Mouse (Mus musculus): ENCODE data around the gene Sart1. TPM values are rescaled to one million over a fixed set of nuclear protein-coding genes. Genes with fewer than 3 reads are reported as not detected.
A peak's percentile ranks its signal among the peaks of the same experiment; 100 is the strongest.

The Sart1 gene
- total and polyA plus RNA-seq, 3 experiments = 46.7 to 104 (median 78.3) TPM

- H3K27me3 ChIP-seq (replicated peaks) = no peaks in the 10 kb centered on the region
- dilution Hi-C loops (cut with MboI; ENCODE audit: extremely low pct_ligation_motif_present, extremely low pct_unique_long_range_greater_than_20kb, low sequenced_read_pairs) (no loop called here), in situ Hi-C loops (cut with MboI; ENCODE audit: low pct_ligation_motif_present, low pct_unique_long_range_greater_than_20kb, low sequenced_read_pairs) (no loop called here)
- H3K79me2 ChIP-seq (replicated peaks; ENCODE audit: control insufficient read depth, extremely low read depth, insufficient read depth, poor library complexity, severe bottlenecking) = no peaks in the 10 kb centered on the region; the same call in 1 of the 2 replicates
- H3K4me1 ChIP-seq (ENCODE audit: control insufficient read depth in 1 of 2, insufficient read depth in 2 of 2) = peaks cover 16 to 32% of the 10 kb centered on the region in 2 experiments
- H3K4me2 ChIP-seq (ENCODE audit: insufficient read depth, low read depth, poor library complexity, severe bottlenecking) = peak overlapping the region; percentile 52
- peak overlapping the region; percentile 62 to 76 (median 67) for H3K4me3 ChIP-seq (replicated peaks in 1 of 3; ENCODE audit: low read depth in 2 of 3, low read length in 2 of 3, poor library complexity in 1 of 3)
- no peak for DNase-seq (ENCODE audit: extremely low read depth)
- no peaks in the 10 kb centered on the region for H3K9me3 ChIP-seq (replicated peaks; ENCODE audit: low read length)
- TF ChIP-seq SIN3A (IDR thresholded peaks at IDR 0.05; ENCODE audit: low read length) = no peak
- no peak for TF ChIP-seq ETS1 (conservative IDR thresholded peaks at IDR 0.05; ENCODE audit: low read depth, low read length)
- TF ChIP-seq ZMIZ1 (IDR thresholded peaks at IDR 0.05; ENCODE audit: low read depth, low read length) = no peak
- TF ChIP-seq SMC3 (IDR thresholded peaks at IDR 0.05; ENCODE audit: low read depth, low read length) = no peak
- no peak for TF ChIP-seq E2F4 (IDR thresholded peaks at IDR 0.05; ENCODE audit: insufficient replicate concordance, low read depth, low read length)
- no peak for TF ChIP-seq RAD21 (IDR thresholded peaks at IDR 0.05; ENCODE audit: low read depth, low read length)
- no peak for TF ChIP-seq USF1 (IDR thresholded peaks at IDR 0.05; ENCODE audit: low read depth, low read length)
- TF ChIP-seq HCFC1 (IDR thresholded peaks at IDR 0.05; ENCODE audit: low read depth, low read length) = no peak
- TF ChIP-seq CHD2 (IDR thresholded peaks at IDR 0.05; ENCODE audit: low read length) = no peak
- no peak for TF ChIP-seq JUND (conservative IDR thresholded peaks at IDR 0.05; ENCODE audit: low read depth, low read length)
- no peak for TF ChIP-seq TCF12 (IDR thresholded peaks at IDR 0.05; ENCODE audit: low read depth, low read length)
- TF ChIP-seq MXI1 (IDR thresholded peaks at IDR 0.05; ENCODE audit: low read depth, low read length) = no peak
- peaks cover 35 to 63% of the 10 kb centered on the region in 2 experiments for H3K36me3 ChIP-seq (replicated peaks in 1 of 2; ENCODE audit: control insufficient read depth in 1 of 2, insufficient read depth in 1 of 2, low read length in 1 of 2)
- H3K27ac ChIP-seq (ENCODE audit: insufficient read depth, low read depth) = no peak overlapping the region
- H3K9ac ChIP-seq (ENCODE audit: insufficient read depth, low read depth) = peak overlapping the region; percentile 94
These were observed 35.1 kb upstream of the Sart1 start for GRCm38 (mm10) chr19:5423561-5423960.

- Histone ChIP-seq H3K79me2 (replicated peaks; ENCODE audit: control insufficient read depth, extremely low read depth, insufficient read depth, poor library complexity, severe bottlenecking) (no peaks in the 10 kb centered on the region; the same call in 1 of the 2 replicates), H3K9ac (ENCODE audit: insufficient read depth, low read depth) (no peak overlapping the region), H3K9me3 (replicated peaks; ENCODE audit: low read length) (no peaks in the 10 kb centered on the region), H3K27ac (ENCODE audit: insufficient read depth, low read depth) (no peak overlapping the region), H3K36me3 (replicated peaks in 1 of 2; ENCODE audit: control insufficient read depth in 1 of 2, insufficient read depth in 1 of 2, low read length in 1 of 2) (peaks cover 35 to 68% of the 10 kb centered on the region in 2 experiments), H3K4me3 (replicated peaks in 1 of 3; ENCODE audit: low read depth in 2 of 3, low read length in 2 of 3, poor library complexity in 1 of 3) (no peak overlapping the region), H3K4me1 (ENCODE audit: control insufficient read depth in 1 of 2, insufficient read depth in 2 of 2) (peaks cover 16 to 32% of the 10 kb centered on the region in 2 experiments), H3K27me3 (replicated peaks) (no peaks in the 10 kb centered on the region), H3K4me2 (ENCODE audit: insufficient read depth, low read depth, poor library complexity, severe bottlenecking) (no peak overlapping the region)
- no peak for DNase-seq (ENCODE audit: extremely low read depth)
- TF ChIP-seq CTCF (conservative IDR thresholded peaks at IDR 0.05 in 1 of 2, IDR thresholded peaks at IDR 0.05 in 1 of 2; ENCODE audit: low read depth in 2 of 2, low read length in 2 of 2) = no peak
- TF ChIP-seq ZC3H11A (IDR thresholded peaks at IDR 0.05; ENCODE audit: low read depth, low read length) = no peak
- TF ChIP-seq ZMIZ1 (IDR thresholded peaks at IDR 0.05; ENCODE audit: low read depth, low read length) = no peak
- no peak for TF ChIP-seq JUND (conservative IDR thresholded peaks at IDR 0.05; ENCODE audit: low read depth, low read length)
- no peak for TF ChIP-seq SMC3 (IDR thresholded peaks at IDR 0.05; ENCODE audit: low read depth, low read length)
- no peak for TF ChIP-seq KAT2A (IDR thresholded peaks at IDR 0.05; ENCODE audit: insufficient replicate concordance, low read length)
- TF ChIP-seq USF1 (IDR thresholded peaks at IDR 0.05; ENCODE audit: low read depth, low read length) = no peak
- dilution Hi-C loops (cut with MboI; ENCODE audit: extremely low pct_ligation_motif_present, extremely low pct_unique_long_range_greater_than_20kb, low sequenced_read_pairs) = no loop called here
- in situ Hi-C loops (cut with MboI; ENCODE audit: low pct_ligation_motif_present, low pct_unique_long_range_greater_than_20kb, low sequenced_read_pairs) = no loop called here
These were observed 34.5 kb upstream of the Sart1 start for GRCm38 (mm10) chr19:5422895-5423443.
